Comparison of ENCODE assay signal across 8 mouse cellular contexts in genomic region chr11:45943891-45944642, GRCm38 (mm10). TPM values are rescaled to one million over a fixed set of nuclear protein-coding genes. Genes with fewer than 3 reads are reported as not detected.
DNase-seq lines count a peak whose midpoint lies in the region; ATAC-seq and TF ChIP-seq lines count a peak whose summit lies in the region.

No protein-coding gene starts in this region.

- H3K9ac ChIP-seq in MEL (ENCODE audit: control insufficient read depth, low read depth, low read length, poor library complexity, severe bottlenecking), result peak overlapping the region; percentile 89
- H3K9ac ChIP-seq in heart, embryonic 16.5 days (ENCODE audit: low read length), result peak overlapping the region; percentile 92
- H3K9ac ChIP-seq in limb, embryonic 14.5 days (ENCODE audit: low read depth, low read length, severe bottlenecking), result peak overlapping the region; percentile 83
- peak overlapping the region; percentile 81 for H3K9ac ChIP-seq in neural tube, embryonic 11.5 days (ENCODE audit: low read length)

- H3K79me2 ChIP-seq in MEL (ENCODE audit: control insufficient read depth, insufficient read depth, low read length, poor library complexity), result peaks cover 33% of the 10 kb centered on the region

- peak overlapping the region; percentile 78 to 80 for H3K4me3 ChIP-seq in MEL (ENCODE audit: control insufficient read depth in 1 of 2, insufficient read depth in 1 of 2, low read depth in 2 of 2, low read length in 2 of 2)
- H3K4me3 ChIP-seq in heart, embryonic 16.5 days (ENCODE audit: low read length), result peak overlapping the region; percentile 72
- peak overlapping the region; percentile 82 for H3K4me3 ChIP-seq in limb, embryonic 14.5 days (replicated peaks; ENCODE audit: low read length)
- peak overlapping the region; percentile 86 for H3K4me3 ChIP-seq in neural tube, embryonic 11.5 days (ENCODE audit: low read depth, low read length)

- WGBS in heart, embryonic 16.5 days, result under 1% methylated on average over 49 of the region's 49 CpGs
- WGBS in limb, embryonic 14.5 days, result 0% methylated on average over 41 of the region's 49 CpGs
- WGBS in neural tube, embryonic 11.5 days, result under 1% methylated on average over 32 of the region's 49 CpGs

- no peak for TF ChIP-seq CTCF in MEL (IDR thresholded peaks at IDR 0.05 in 2 of 3, conservative IDR thresholded peaks at IDR 0.05 in 1 of 3; ENCODE audit: control insufficient read depth in 1 of 3, insufficient read depth in 1 of 3, low read depth in 2 of 3, low read length in 3 of 3, poor library complexity in 1 of 3, severe bottlenecking in 1 of 3)

- TF ChIP-seq POLR2A in MEL (IDR thresholded peaks at IDR 0.05; ENCODE audit: control insufficient read depth in 1 of 2, insufficient read depth in 1 of 2, low read depth in 1 of 2, low read length in 2 of 2, poor library complexity in 1 of 2), result 0 out of 4 replicates have a peak, but pooled peaks of 1 of the 2 experiments have one; percentile 13
- TF ChIP-seq POLR2A in limb, embryonic 14.5 days (IDR thresholded peaks at IDR 0.05; ENCODE audit: borderline replicate concordance, extremely low read depth, insufficient read depth, insufficient read length), result no peak

- peaks cover 6 to 16% of the 10 kb centered on the region in 2 experiments for H3K4me1 ChIP-seq in MEL (ENCODE audit: control insufficient read depth in 1 of 2, insufficient read depth in 2 of 2, low read length in 2 of 2)
- H3K4me1 ChIP-seq in heart, embryonic 16.5 days (ENCODE audit: control insufficient read depth, insufficient read depth, low read length), result peaks cover 13% of the 10 kb centered on the region
- peaks cover 8% of the 10 kb centered on the region; the same call in 1 of the 2 replicates for H3K4me1 ChIP-seq in limb, embryonic 14.5 days (ENCODE audit: control insufficient read depth, insufficient read depth, low read length)
- peaks cover 11% of the 10 kb centered on the region for H3K4me1 ChIP-seq in neural tube, embryonic 11.5 days (ENCODE audit: control insufficient read depth, insufficient read depth, low read length)

- TF ChIP-seq RAD21 in MEL (IDR thresholded peaks at IDR 0.05; ENCODE audit: low read depth, low read length), result no peak

- peak; percentile 26 to 39 for DNase-seq in layer of hippocampus, postnatal 10 days (ENCODE audit: low spot score in 2 of 2)
- no peak for DNase-seq in layer of hippocampus, adult 11-12 months (ENCODE audit: low spot score)
- DNase-seq in MEL (ENCODE audit: low read depth, low spot score), result peak; percentile 70
- DNase-seq in cerebellum, postnatal 25 days, result peak; percentile 36 to 44
- DNase-seq in limb, embryonic 14.5 days (ENCODE audit: low spot score), result peak; percentile 23
- DNase-seq in neural tube, embryonic 11.5 days (ENCODE audit: low spot score), result peak; percentile 35
- DNase-seq in ovary, postnatal 14 days (ENCODE audit: low spot score), result no peak

- no peaks in the 10 kb centered on the region for H3K9me3 ChIP-seq in MEL (replicated peaks; ENCODE audit: insufficient read depth, low read length)
- H3K9me3 ChIP-seq in heart, embryonic 16.5 days (replicated peaks; ENCODE audit: control insufficient read depth, low read length), result no peaks in the 10 kb centered on the region
- H3K9me3 ChIP-seq in limb, embryonic 14.5 days (ENCODE audit: control insufficient read depth, low read length), result no peaks in the 10 kb centered on the region
- H3K9me3 ChIP-seq in neural tube, embryonic 11.5 days (ENCODE audit: control insufficient read depth, low read length), result no peaks in the 10 kb centered on the region

- no peak for TF ChIP-seq EP300 in MEL (IDR thresholded peaks at IDR 0.05; ENCODE audit: low read depth in 1 of 2, low read length in 2 of 2)

- ATAC-seq in heart, embryonic 16.5 days (replicated peaks; ENCODE audit: extremely low read depth, insufficient read depth, low FRiP score), result peak; percentile 59
- ATAC-seq in limb, embryonic 14.5 days (ENCODE audit: low FRiP score, low read depth), result peak; percentile 10; the same call in 1 of the 2 replicates
- peak; percentile 77 for ATAC-seq in neural tube, embryonic 11.5 days (ENCODE audit: insufficient read depth, low FRiP score, low TSS enrichment)

- peak overlapping the region; percentile 37; the same call in 1 of the 2 replicates for H3K27ac ChIP-seq in MEL (ENCODE audit: control insufficient read depth, low read depth, low read length)
- peak overlapping the region; percentile 40 for H3K27ac ChIP-seq in heart, embryonic 16.5 days (ENCODE audit: low read length)
- no peak overlapping the region for H3K27ac ChIP-seq in limb, embryonic 14.5 days (replicated peaks; ENCODE audit: low read depth, low read length)
- no peak overlapping the region for H3K27ac ChIP-seq in neural tube, embryonic 11.5 days (ENCODE audit: low read depth, low read length)

- H3K36me3 ChIP-seq in MEL (ENCODE audit: control insufficient read depth in 1 of 2, insufficient read depth in 2 of 2, low read length in 2 of 2), result peaks cover 2 to 21% of the 10 kb centered on the region in 2 experiments; a peak in 2 of 4 replicates
- 0 out of 2 replicates have a peak, but pooled peaks cover 2% of the 10 kb centered on the region for H3K36me3 ChIP-seq in heart, embryonic 16.5 days (ENCODE audit: control insufficient read depth, insufficient read depth)
- peaks cover 8% of the 10 kb centered on the region; the same call in 1 of the 2 replicates for H3K36me3 ChIP-seq in limb, embryonic 14.5 days (ENCODE audit: control insufficient read depth, insufficient read depth, low read length)
- no peaks in the 10 kb centered on the region for H3K36me3 ChIP-seq in neural tube, embryonic 11.5 days (ENCODE audit: control insufficient read depth, insufficient read depth, low read length)

- no peaks in the 10 kb centered on the region for H3K27me3 ChIP-seq in MEL (ENCODE audit: control insufficient read depth in 1 of 2, insufficient read depth in 2 of 2, low read length in 2 of 2)
- H3K27me3 ChIP-seq in heart, embryonic 16.5 days (ENCODE audit: control insufficient read depth, insufficient read depth, low read length), result no peaks in the 10 kb centered on the region
- no peaks in the 10 kb centered on the region for H3K27me3 ChIP-seq in limb, embryonic 14.5 days (ENCODE audit: control insufficient read depth, insufficient read depth, low read length)
- H3K27me3 ChIP-seq in neural tube, embryonic 11.5 days (ENCODE audit: control insufficient read depth, insufficient read depth, low read length), result no peaks in the 10 kb centered on the region

- H3K4me2 ChIP-seq in heart, embryonic 16.5 days (ENCODE audit: low read depth, low read length), result peak overlapping the region; percentile 92
- H3K4me2 ChIP-seq in limb, embryonic 14.5 days (replicated peaks; ENCODE audit: low read depth, low read length, severe bottlenecking), result peak overlapping the region; percentile 90
- H3K4me2 ChIP-seq in neural tube, embryonic 11.5 days (ENCODE audit: low read depth), result peak overlapping the region; percentile 72

TF ChIP-seq in MEL, 35 proteins besides CTCF, POLR2A, EP300 and RAD21 (continues in another document):
- no peak for TF ChIP-seq JUND (IDR thresholded peaks at IDR 0.05; ENCODE audit: low read depth, low read length)
- TF ChIP-seq MXI1 (IDR thresholded peaks at IDR 0.05; ENCODE audit: low read depth, low read length), result peak; percentile 42
- TF ChIP-seq NELFE (IDR thresholded peaks at IDR 0.05; ENCODE audit: low read depth, low read length), result no peak
- no peak for TF ChIP-seq ZMIZ1 (IDR thresholded peaks at IDR 0.05; ENCODE audit: low read depth, low read length)
- TF ChIP-seq POLR2AphosphoS2 (IDR thresholded peaks at IDR 0.05; ENCODE audit: low read length), result no peak
- TF ChIP-seq SIN3A (IDR thresholded peaks at IDR 0.05; ENCODE audit: low read length), result peak; percentile 47; the same call in 1 of the 2 replicates
- 0 out of 2 replicates have a peak, but pooled peaks have one; percentile 66 for TF ChIP-seq MAZ (IDR thresholded peaks at IDR 0.05; ENCODE audit: low read depth, low read length)
- TF ChIP-seq ZNF384 (IDR thresholded peaks at IDR 0.05; ENCODE audit: low read depth, low read length), result no peak
- no peak for TF ChIP-seq HCFC1 (IDR thresholded peaks at IDR 0.05; ENCODE audit: low read depth, low read length)
- TF ChIP-seq TCF12 (IDR thresholded peaks at IDR 0.05; ENCODE audit: low read depth, low read length), result 0 out of 2 replicates have a peak, but pooled peaks have one; percentile 15
- TF ChIP-seq TBP (IDR thresholded peaks at IDR 0.05; ENCODE audit: low read depth, low read length), result 0 out of 2 replicates have a peak, but pooled peaks have one; percentile 31

RNA-seq across cellular contexts. Expression of gene Lsm11, which starts 0.7 kb away (rescaled TPM):
- total RNA-seq in layer of hippocampus, postnatal 10 days (2021), result 100 to 1,000 TPM; 153 to 154 TPM
- total RNA-seq in MEL (2012; rRNA removed), result 22.3 and 22.8 TPM in 2 replicates
- 10 to 100 TPM in 1 of 2 experiments, not detected in 1; 20.2 TPM for polyA plus RNA-seq in MEL (2012; ENCODE audit: insufficient read depth in 1 of 2, insufficient read length in 2 of 2, low read depth in 1 of 2, low replicate concordance in 2 of 2, missing spikeins in 1 of 2)
- polyA plus RNA-seq in heart, embryonic 16.5 days (2015; fragmentation: Nextera tagmentation; extraction: Ambion mirVana), result 5.6 and 6.1 TPM in 2 replicates
- 7.2 and 8.4 TPM in 2 replicates for polyA plus RNA-seq in limb, embryonic 14.5 days (2012; rRNA removed)
- 8.2 TPM in 2 replicates for polyA plus RNA-seq in limb, embryonic 14.5 days (2014; fragmentation: Nextera tagmentation; extraction: Ambion mirVana)
- 11.3 and 11.5 TPM in 2 replicates for polyA plus RNA-seq in neural tube, embryonic 11.5 days (2014; fragmentation: Nextera tagmentation; extraction: Ambion mirVana)

RNA-seq across cellular contexts. Expression of gene Thg1l, which starts 11.2 kb away (rescaled TPM):
- total RNA-seq in layer of hippocampus, postnatal 10 days (2021), result 10 to 100 TPM; 12.9 to 13.5 TPM
- total RNA-seq in MEL (2012; rRNA removed), result 62.9 and 65.8 TPM in 2 replicates
- 100 to 1,000 TPM in 1 of 2 experiments, 10 to 100 TPM in 1; 77.5 to 569 TPM for polyA plus RNA-seq in MEL (2012; ENCODE audit: insufficient read depth in 1 of 2, insufficient read length in 2 of 2, low read depth in 1 of 2, low replicate concordance in 2 of 2, missing spikeins in 1 of 2)
- polyA plus RNA-seq in heart, embryonic 16.5 days (2015; fragmentation: Nextera tagmentation; extraction: Ambion mirVana), result 7.4 and 8.2 TPM in 2 replicates
- polyA plus RNA-seq in limb, embryonic 14.5 days (2012; rRNA removed), result 14.8 and 15.0 TPM in 2 replicates
- 11.2 and 11.6 TPM in 2 replicates for polyA plus RNA-seq in limb, embryonic 14.5 days (2014; fragmentation: Nextera tagmentation; extraction: Ambion mirVana)
- polyA plus RNA-seq in neural tube, embryonic 11.5 days (2014; fragmentation: Nextera tagmentation; extraction: Ambion mirVana), result 14.1 and 14.9 TPM in 2 replicates

RNA-seq across cellular contexts. Expression of gene Sox30, which starts 36.0 kb away (rescaled TPM):
- under 1 TPM; 0.18 to 0.29 TPM for total RNA-seq in layer of hippocampus, postnatal 10 days (2021)
- not detected in 2 replicates for total RNA-seq in MEL (2012; rRNA removed)
- polyA plus RNA-seq in MEL (2012; ENCODE audit: insufficient read depth in 1 of 2, insufficient read length in 2 of 2, low read depth in 1 of 2, low replicate concordance in 2 of 2, missing spikeins in 1 of 2), result not detected
- polyA plus RNA-seq in heart, embryonic 16.5 days (2015; fragmentation: Nextera tagmentation; extraction: Ambion mirVana), result 0.09 TPM in 1 of 2 replicates, not detected in the other
- polyA plus RNA-seq in limb, embryonic 14.5 days (2012; rRNA removed), result 0.54 and 0.64 TPM in 2 replicates
- 0.25 and 0.45 TPM in 2 replicates for polyA plus RNA-seq in limb, embryonic 14.5 days (2014; fragmentation: Nextera tagmentation; extraction: Ambion mirVana)
- polyA plus RNA-seq in neural tube, embryonic 11.5 days (2014; fragmentation: Nextera tagmentation; extraction: Ambion mirVana), result 0.09 and 0.26 TPM in 2 replicates

Comparison
In these comparisons a context has a peak if more than half of its experiments do, and no peak if none do; other contexts are left out.
1. DNase-seq: peak in layer of hippocampus, postnatal 10 days (2 of 2), MEL (single experiment), cerebellum, postnatal 25 days (2 of 2), limb, embryonic 14.5 days (single experiment) and neural tube, embryonic 11.5 days (single experiment); none in layer of hippocampus, adult 11-12 months (single experiment) and ovary, postnatal 14 days (single experiment).
2. H3K27ac ChIP-seq: peak in MEL (single experiment) and heart, embryonic 16.5 days (single experiment); none in limb, embryonic 14.5 days (single experiment) and neural tube, embryonic 11.5 days (single experiment).
3. ATAC-seq: peak in every context shown above with its lines; median percentile 77 in neural tube, embryonic 11.5 days; 59 in heart, embryonic 16.5 days; 10 in limb, embryonic 14.5 days.
4. Peak in every context shown above with its lines, with median percentiles within 50 percentile points of each other: H3K4me3 ChIP-seq, H3K9ac ChIP-seq and H3K4me2 ChIP-seq.